Mouse (Mus musculus) cerebellum, adult 9-11 months (tissue): ENCODE data around the gene Atg7.
"Not testable (repeated sequence)": the region's sequence is repeated elsewhere in the genome, so short reads cannot be mapped to it uniquely, and the experiment has no call there.

Experiments
- DNase-seq: peaks from one replicate; pipeline ENCODE4 v3.0.0; 2022

Gene Atg7

DNA sequence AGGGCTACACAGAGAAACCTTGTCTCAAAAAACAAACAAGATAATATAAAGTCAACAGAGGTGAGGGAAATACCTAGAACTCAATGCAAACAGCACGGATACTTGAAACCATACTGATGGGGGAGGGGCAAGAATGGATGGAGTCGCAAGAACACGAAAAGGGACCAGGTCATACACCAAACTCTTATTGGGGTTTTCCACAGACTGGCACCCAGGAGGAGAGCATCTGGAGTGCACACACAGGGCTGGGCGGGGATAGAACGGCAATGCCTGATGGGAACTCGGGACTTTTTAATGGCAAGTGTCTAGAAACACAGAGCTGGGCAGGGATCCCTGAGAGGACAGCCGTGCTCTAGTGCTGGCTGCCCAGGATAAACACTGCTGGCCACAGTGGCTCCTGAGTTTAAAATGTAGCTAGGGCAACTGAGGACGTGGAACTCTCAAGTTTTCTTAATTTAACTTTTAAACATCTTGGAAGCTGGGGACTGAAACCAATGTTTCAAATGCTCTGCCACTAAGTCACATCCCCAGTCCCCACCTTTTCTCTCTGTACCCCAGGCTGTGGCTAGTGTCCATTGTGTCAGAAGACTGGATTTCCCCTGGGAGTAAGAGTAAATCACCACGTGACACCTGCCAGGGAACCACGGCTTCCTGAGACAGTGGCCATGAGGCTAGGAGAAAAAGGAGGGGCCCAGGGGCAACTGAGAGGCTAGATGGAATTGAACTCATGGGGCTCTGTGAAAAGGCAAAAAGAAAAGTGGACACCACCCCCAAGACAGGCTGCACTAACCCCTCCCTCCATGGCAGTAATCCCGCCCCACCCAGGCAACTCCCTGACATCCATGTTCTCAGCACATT lies 243.8 kb downstream of the Atg7 start:
- DNase-seq: no peak

DNA sequence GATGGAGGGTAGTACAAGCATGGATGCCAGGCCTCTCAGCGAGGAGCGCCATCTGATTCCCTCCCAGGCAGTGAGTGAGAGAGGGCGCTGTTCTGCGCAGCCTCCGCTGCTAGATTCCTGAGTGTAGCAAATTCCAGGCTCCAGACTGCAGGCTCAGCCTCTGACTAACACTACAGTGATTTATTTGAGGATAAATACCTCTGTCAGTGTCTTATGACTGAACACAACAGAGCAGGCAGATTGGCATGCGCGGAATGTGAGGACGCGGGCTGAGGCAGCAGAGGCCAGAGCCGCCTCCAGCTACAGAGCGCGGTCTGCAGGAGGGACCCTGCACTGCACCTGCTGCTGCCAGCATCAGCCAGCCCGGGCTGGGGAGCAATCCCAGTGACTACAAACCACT lies 246.0 kb downstream of the Atg7 start:
- peak; percentile 50 for DNase-seq

GRCm38 (mm10) chr6:114889971-114890370 lies 247.1 kb downstream of the Atg7 start:
- not testable (repeated sequence) for DNase-seq

DNA sequence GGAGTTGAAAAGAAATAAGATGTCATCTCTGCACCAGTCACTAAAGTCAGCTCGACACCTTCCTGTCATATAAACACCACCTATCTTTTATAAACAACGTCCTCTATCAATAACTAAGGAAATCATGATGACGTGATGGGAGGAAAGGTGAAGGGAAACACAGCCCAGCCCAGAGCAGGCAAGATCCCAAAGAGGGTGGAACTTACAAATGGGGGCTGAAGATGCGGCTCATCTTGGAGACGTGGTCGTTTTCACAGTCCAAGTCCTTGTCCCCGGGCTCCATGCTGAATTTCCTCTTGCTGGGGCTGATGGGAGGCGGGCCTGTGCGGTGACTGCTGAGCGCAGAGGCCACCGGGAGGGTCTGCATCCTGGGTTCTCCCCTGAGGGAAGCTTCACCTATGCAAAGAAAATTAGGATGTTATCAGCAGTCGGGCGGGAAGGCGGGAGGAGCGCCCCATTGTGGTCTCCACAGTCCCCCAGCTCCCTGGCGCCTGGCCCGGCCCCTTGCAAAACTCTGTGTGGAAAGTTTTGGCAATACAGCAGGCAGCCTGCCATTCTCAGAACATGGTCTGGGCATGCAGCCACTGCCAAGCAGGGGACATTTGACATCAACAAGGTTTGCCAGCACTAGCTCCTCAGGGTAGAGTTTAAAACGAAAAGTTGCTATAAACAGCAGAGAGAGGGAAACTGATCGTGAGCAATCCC lies 247.7 kb downstream of the Atg7 start:
- DNase-seq: peak; percentile 84

DNA sequence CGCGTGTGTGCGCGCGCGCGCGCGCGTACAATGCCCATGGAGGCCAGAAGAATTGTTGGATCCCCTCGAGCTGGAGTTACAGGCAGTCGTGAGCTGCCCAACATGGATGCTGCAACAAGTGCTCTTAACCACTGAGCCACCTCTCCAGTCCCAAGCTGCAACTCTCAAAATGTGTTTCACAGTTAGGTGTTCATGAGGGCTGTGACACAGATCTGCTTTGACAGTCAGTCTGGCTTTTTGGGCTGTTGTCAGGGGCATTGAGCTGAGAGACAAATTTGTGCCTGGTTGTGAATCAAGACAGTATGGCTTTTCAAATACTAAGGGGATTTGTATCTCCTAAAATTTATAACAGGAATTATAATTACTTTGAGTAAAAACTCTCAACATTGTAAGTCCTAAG lies 248.4 kb downstream of the Atg7 start:
- no peak for DNase-seq

DNA sequence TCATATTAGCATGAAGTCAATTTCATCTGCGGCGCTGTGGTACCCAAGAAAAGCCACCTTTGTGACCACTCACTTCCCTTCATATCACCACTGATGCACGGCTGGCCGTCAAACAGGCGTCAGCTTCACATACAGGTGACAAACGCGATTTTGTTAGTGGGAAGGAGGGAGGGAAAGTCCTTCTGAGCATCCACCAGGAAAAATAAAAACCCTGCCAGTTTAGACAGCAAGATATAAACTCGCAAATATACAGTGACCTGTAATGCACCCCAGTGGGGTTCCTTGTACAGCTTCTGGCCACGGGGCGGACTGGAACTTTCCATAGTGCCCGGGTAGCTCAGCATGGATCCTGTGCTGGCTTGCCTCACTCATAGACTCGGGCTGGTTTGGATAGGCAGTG lies 248.9 kb downstream of the Atg7 start:
- no peak for DNase-seq

DNA sequence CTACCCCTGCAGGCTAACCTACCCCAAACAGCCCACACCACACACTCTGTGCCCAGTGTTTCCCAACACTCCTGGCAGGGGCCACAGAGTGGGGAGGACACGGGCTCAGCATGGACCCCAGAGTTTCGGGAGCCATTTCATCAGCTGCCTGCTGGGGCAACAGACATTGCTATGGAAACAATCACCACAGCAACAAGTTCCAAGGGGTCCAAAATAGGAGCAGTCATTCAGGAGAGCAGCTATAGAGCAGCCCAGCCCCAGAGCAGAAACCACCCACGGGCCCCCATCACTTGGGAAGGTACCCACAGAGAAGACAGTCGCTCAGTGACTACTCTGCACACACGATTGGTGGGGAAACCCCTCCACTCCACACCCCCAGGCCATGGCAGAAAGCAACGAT lies 249.5 kb downstream of the Atg7 start:
- peak; percentile 40 for DNase-seq

- DNase-seq: no peak
Measured at GRCm38 (mm10) chr6:114893427-114894209, 250.7 kb downstream of the Atg7 start.

DNA sequence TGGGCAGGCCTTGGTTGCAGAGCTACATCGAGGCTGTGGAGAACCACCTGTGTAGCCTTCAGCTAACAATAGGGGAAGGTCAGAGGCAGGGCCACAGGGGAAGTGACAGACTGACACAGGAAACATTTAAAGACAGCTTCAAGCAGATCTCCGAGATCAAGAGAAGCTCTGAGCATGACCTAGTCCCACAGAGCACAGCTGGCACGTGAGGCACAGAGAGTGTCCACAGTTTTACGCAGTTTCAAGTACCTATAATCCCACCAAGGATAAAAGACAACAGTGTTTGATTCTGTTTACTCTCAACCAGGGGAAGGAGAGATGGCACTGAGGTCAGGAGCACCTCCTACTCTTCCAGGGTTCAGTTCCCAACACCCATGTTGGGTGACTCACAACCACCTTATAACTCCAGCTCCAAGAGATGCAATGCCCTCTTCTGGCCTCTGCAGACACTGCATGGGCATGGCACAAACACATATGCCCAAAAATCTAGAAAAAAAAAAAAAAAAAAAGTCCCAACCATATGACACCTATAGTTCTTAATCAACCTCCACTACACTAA lies 251.7 kb downstream of the Atg7 start:
- no peak for DNase-seq

DNA sequence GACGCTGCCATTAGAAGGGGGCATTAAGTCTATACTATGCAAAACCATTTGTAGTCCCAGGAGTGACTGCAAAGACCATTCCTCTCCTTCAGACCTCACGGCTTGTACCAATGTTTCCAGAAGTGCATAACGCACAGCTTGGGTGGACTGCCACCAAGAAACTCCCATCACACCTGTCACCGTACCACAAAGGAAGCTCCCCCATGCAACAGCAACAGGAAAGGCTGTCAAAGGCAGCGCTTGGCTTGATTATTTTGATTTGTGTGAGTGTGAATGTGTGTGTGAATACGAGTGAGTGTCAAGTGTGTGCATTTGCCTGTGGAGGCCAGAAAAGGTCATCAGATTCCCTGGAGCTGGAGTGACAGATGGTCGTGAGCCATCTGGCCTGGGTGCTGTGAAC lies 252.3 kb downstream of the Atg7 start:
- DNase-seq: no peak

- no peak for DNase-seq
Measured at GRCm38 (mm10) chr6:114896281-114896680, 253.4 kb downstream of the Atg7 start.

- no peak for DNase-seq
Measured at GRCm38 (mm10) chr6:114898949-114899348, 256.1 kb downstream of the Atg7 start.

GRCm38 (mm10) chr6:114899652-114900051 lies 256.8 kb downstream of the Atg7 start:
- DNase-seq: no peak

GRCm38 (mm10) chr6:114900194-114900593 lies 257.3 kb downstream of the Atg7 start:
- no peak for DNase-seq

DNA sequence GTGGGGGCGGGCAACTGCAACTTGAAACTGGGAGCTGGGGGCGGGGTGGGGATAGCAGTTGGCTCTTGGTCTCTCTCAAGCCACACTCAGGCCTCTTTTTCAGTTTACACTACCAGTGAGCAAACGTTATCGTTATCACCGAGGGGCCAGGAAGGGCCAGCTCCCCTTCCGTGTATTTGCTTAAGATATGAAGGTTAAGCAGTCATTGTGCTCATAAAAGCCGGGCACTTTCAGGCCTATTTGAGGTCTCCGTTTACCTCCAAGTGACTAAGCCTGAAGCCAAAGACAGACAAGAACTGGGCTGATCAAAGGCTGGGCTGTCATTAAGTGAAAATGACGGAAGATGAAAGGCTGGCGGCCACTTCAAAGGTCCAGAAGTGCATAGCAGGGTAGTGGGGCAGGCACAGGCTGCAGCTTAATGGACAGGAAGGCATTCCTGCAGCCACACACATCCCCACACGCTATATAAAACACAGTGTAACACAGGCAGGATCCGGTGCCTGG lies 258.5 kb downstream of the Atg7 start:
- no peak for DNase-seq

DNA sequence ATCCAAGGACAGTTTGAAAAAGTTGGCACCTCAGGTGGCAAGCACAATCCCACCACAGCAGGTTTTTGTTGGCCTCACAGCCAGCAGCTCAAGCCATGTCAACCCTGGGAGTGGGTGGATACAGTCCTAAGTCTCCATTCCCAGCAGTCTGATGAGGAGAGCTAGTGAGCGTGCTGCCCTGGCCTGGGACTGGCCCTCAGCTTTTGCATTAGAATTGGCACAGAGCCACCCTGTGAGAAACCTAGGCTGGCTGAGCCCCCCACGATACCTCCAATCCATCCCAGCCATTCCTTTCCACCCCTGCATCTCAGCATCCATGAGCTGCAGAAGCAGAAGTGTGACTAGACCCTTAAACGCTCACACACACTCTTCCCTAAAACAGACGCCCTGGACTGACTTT lies 259.0 kb downstream of the Atg7 start:
- no peak for DNase-seq

DNA sequence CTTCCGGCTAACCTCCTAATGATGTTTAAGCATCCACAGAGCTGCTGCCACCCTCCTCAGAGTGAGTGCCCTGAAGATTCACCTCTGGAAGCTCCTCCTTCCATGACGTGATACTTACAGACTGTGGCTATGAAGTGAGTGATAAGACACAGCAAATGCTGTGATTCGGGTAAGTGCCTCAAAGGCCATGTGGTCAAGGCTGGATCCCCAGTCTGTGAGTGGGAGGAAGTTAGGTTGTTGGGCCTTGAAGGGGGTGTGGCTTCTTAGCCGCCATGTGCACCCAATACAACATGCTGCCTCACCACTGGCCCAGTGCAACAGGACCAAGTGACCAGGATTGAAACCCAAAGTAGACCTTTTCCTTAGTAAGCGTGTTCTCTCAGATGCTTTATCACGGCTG lies 261.3 kb downstream of the Atg7 start:
- DNase-seq: no peak

DNA sequence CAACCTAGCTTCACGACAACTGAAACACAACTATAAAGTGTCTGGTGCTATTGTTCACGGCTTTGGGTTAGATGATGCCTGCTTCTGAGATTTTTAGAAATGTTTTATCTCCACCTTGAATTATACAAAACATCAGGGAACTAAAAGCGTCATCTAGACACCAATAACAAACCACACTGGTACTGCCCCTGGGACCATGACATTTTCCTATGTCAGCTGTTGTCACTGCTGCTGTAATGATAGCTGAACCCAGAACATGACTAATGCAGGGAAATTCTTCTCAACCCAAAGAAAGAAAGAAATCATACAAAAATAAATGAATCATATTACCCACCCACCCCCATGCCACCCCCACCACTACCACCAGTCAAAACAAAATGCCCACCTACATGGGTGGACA lies 261.9 kb downstream of the Atg7 start:
- DNase-seq: no peak

DNA sequence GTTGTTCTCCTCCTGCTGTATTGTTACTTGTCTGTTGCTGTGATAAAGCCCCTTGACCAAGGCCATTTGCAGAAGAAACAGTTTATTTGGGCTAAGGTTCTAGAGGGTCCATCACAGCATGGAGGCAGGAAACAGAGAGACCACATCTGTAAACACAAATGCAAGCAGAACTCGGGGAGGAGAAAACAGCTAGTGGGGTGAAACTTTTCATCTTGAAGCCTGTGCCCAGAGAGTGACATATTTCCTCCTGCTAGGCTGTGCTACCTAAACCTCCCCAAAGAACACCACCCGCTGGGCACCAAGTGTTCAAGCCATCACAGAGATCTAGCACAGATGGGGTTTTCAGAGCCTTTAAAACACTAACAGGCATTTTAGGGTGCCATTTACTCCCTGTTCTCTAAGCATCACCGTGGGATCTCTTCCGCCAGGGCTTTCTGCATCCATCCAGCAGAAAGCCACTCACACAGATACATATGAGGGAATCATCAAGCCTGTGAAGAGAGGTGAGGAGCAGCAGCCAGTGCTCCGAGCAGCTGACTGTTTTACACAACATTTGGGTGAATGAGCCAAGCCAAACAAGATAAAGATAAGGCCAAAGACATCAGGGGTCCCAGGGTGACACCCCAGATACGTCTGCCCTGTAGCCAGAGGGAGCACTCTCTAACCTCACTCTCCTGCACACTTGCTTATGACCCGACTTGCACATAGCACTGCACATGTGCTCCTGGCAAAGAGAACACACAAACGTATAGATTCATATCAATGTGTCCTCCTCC lies 262.5 kb downstream of the Atg7 start:
- no peak for DNase-seq

- no peak for DNase-seq
Measured at GRCm38 (mm10) chr6:114906209-114906608, 263.3 kb downstream of the Atg7 start.

GRCm38 (mm10) chr6:114907459-114907858 lies 264.6 kb downstream of the Atg7 start:
- no peak for DNase-seq

DNA sequence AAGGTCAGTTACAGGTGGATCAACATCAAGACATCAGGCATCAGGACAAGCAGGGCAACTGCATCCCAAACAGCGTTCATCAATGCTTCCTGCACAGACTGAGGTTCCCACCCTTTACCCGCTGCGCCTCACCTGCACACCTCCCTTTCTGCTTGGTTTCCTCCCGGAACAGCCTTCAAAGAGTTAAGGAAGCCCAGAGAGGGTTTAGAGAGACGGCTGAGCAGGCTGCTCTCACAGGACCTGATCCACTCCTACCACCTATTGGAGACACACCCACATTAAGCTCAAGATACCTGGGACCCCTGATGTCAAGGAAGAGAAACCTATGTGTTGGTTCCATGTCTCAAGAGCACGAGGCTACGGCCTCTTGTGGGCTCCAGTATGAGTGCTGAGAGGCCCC lies 266.9 kb downstream of the Atg7 start:
- DNase-seq: no peak
